ENCODE assay signal across 8 mouse cellular contexts in the genomic region with DNA sequence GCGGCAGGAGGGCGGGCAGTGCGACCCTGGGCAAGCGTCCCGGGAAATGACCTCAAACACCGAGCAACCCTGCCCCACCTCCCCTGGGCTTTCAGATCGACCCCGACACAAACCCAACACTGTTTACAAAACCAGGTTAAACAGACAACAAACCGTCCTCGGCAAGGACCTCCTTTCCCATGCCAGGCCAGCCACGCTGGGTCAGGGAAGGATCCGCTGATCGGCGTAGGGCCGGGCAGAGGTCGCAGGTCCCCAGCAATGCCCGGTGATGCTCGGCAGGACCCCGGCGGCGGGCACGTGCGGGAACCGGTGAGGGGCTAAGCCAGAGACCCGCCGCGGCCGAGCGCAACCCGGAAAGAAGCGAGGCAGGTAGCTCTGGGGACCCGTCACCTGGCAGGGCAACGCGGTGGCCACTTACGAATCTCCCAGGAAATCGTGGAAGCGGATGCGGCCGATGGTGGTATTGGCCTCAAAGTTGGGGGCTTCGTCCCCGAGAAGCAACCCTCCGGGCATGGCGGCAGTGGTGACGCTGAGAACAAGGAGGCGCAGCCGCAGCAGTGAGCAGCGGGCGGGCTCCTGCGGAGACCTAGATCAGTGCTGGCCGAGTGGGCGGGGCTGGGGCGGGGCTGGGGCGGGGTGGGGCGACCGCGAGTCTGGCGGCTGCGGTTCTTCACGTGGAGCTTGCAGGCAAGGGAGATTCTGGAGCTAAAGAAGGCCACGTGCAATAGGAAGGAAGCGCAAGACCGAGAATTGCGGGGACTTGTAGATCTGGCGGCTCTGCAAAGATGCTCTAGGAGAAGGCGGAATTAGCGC. TPM values are rescaled to one million over a fixed set of nuclear protein-coding genes. Genes with fewer than 3 reads are reported as not detected.
A peak's percentile ranks its signal among the peaks of the same experiment; 100 is the strongest.
DNase-seq lines count a peak whose midpoint lies in the region; ATAC-seq and TF ChIP-seq lines count a peak whose summit lies in the region.

A gene (minus strand): TSS at position 616 of the 813 bp plus-strand sequence.

- H3K27me3 ChIP-seq in ES-Bruce4 (ENCODE audit: control insufficient read depth, insufficient read depth, low read length, poor library complexity, severe bottlenecking) = no peaks in the 10 kb centered on the region
- H3K27me3 ChIP-seq in forebrain, embryonic 13.5 days = peaks cover 14% of the 10 kb centered on the region; the same call in 1 of the 2 replicates
- H3K27me3 ChIP-seq in heart, postnatal 0 days (ENCODE audit: control insufficient read depth, insufficient read depth, low read length) = no peaks in the 10 kb centered on the region
- H3K27me3 ChIP-seq in liver, postnatal 0 days (ENCODE audit: insufficient read depth, low read length) = no peaks in the 10 kb centered on the region
- peaks cover 4% of the 10 kb centered on the region; the same call in 1 of the 2 replicates for H3K27me3 ChIP-seq in neural tube, embryonic 13.5 days

- peaks cover 27% of the 10 kb centered on the region for H3K36me3 ChIP-seq in ES-Bruce4 (ENCODE audit: control insufficient read depth, insufficient read depth, low read length, poor library complexity, severe bottlenecking)
- peaks cover 8% of the 10 kb centered on the region for H3K36me3 ChIP-seq in forebrain, embryonic 13.5 days (ENCODE audit: poor library complexity, severe bottlenecking)
- H3K36me3 ChIP-seq in heart, postnatal 0 days (replicated peaks; ENCODE audit: control insufficient read depth, insufficient read depth, low read length) = peaks cover 11% of the 10 kb centered on the region
- peaks cover 6% of the 10 kb centered on the region for H3K36me3 ChIP-seq in liver, postnatal 0 days (replicated peaks; ENCODE audit: insufficient read depth, low read length)
- peaks cover 11% of the 10 kb centered on the region; the same call in 1 of the 2 replicates for H3K36me3 ChIP-seq in neural tube, embryonic 13.5 days

- TF ChIP-seq EP300 in ES-Bruce4 (IDR thresholded peaks at IDR 0.05; ENCODE audit: insufficient read depth, low read depth, low read length) = no peak
- TF ChIP-seq EP300 in heart, postnatal 0 days (IDR thresholded peaks at IDR 0.05; ENCODE audit: low read depth) = no peak
- no peak for TF ChIP-seq EP300 in liver, postnatal 0 days (IDR thresholded peaks at IDR 0.05; ENCODE audit: low read depth)

- H3K9me3 ChIP-seq in ES-Bruce4 (replicated peaks; ENCODE audit: control insufficient read depth, insufficient read depth, low read length, poor library complexity, severe bottlenecking) = no peaks in the 10 kb centered on the region
- no peaks in the 10 kb centered on the region for H3K9me3 ChIP-seq in forebrain, embryonic 13.5 days (replicated peaks)
- H3K9me3 ChIP-seq in heart, postnatal 0 days (replicated peaks; ENCODE audit: control insufficient read depth, low read length) = no peaks in the 10 kb centered on the region
- H3K9me3 ChIP-seq in liver, postnatal 0 days (ENCODE audit: low read length) = no peaks in the 10 kb centered on the region
- no peaks in the 10 kb centered on the region for H3K9me3 ChIP-seq in neural tube, embryonic 13.5 days

- peak within 1 kb of the TSS; percentile 92 for H3K4me3 ChIP-seq in ES-Bruce4 (ENCODE audit: low read depth, low read length)
- H3K4me3 ChIP-seq in forebrain, embryonic 13.5 days = peak within 1 kb of the TSS; percentile 65
- H3K4me3 ChIP-seq in heart, postnatal 0 days (ENCODE audit: low read depth, low read length) = peak within 1 kb of the TSS; percentile 94
- H3K4me3 ChIP-seq in liver, postnatal 0 days (ENCODE audit: low read depth, low read length) = peak within 1 kb of the TSS; percentile 80
- peak within 1 kb of the TSS; percentile 92 for H3K4me3 ChIP-seq in neural tube, embryonic 13.5 days

- H3K27ac ChIP-seq in ES-Bruce4 (ENCODE audit: insufficient read depth, low read length) = peak within 1 kb of the TSS; percentile 36; the same call in 1 of the 2 replicates
- H3K27ac ChIP-seq in forebrain, embryonic 13.5 days = peak within 1 kb of the TSS; percentile 20; the same call in 1 of the 2 replicates
- peak within 1 kb of the TSS; percentile 93 for H3K27ac ChIP-seq in heart, postnatal 0 days (ENCODE audit: low read depth)
- peak within 1 kb of the TSS; percentile 96 for H3K27ac ChIP-seq in liver, postnatal 0 days (ENCODE audit: low read depth)
- H3K27ac ChIP-seq in neural tube, embryonic 13.5 days (replicated peaks) = peak within 1 kb of the TSS; percentile 67

- H3K4me2 ChIP-seq in forebrain, embryonic 13.5 days = peak within 1 kb of the TSS; percentile 93
- H3K4me2 ChIP-seq in heart, postnatal 0 days (ENCODE audit: low read depth, low read length) = peak within 1 kb of the TSS; percentile 98
- H3K4me2 ChIP-seq in liver, postnatal 0 days (ENCODE audit: low read depth, low read length) = peak within 1 kb of the TSS; percentile 78
- peak within 1 kb of the TSS; percentile 93 for H3K4me2 ChIP-seq in neural tube, embryonic 13.5 days

- peak; percentile 85 for DNase-seq in heart, postnatal 0 days (ENCODE audit: low spot score)
- peak; percentile 87 to 92 for DNase-seq in kidney, postnatal 4 days
- peak; percentile 94 for DNase-seq in liver, postnatal 0 days
- DNase-seq in telencephalon, adult 2 months (ENCODE audit: low read depth, low spot score) = peak; percentile 80

- H3K9ac ChIP-seq in ES-Bruce4 (ENCODE audit: low read depth, poor library complexity, severe bottlenecking) = peak within 1 kb of the TSS; percentile 96
- peak within 1 kb of the TSS; percentile 84 for H3K9ac ChIP-seq in forebrain, embryonic 13.5 days
- H3K9ac ChIP-seq in heart, postnatal 0 days (replicated peaks; ENCODE audit: low read depth, low read length) = peak within 1 kb of the TSS; percentile 95
- H3K9ac ChIP-seq in liver, postnatal 0 days (replicated peaks) = peak within 1 kb of the TSS; percentile 89
- peak within 1 kb of the TSS; percentile 91 for H3K9ac ChIP-seq in neural tube, embryonic 13.5 days

- peak; percentile 79 for ATAC-seq in cerebellum, adult (ENCODE audit: insufficient number of reproducible peaks, low FRiP score, low TSS enrichment)
- peak; percentile 97 for ATAC-seq in forebrain, embryonic 13.5 days
- peak; percentile 93 for ATAC-seq in heart, postnatal 0 days (ENCODE audit: insufficient read depth, low read depth)
- ATAC-seq in liver, postnatal 0 days = peak; percentile 89
- ATAC-seq in neural tube, embryonic 13.5 days (ENCODE audit: low read depth) = peak; percentile 97

- peak; percentile 77 for TF ChIP-seq POLR2A in ES-Bruce4 (IDR thresholded peaks at IDR 0.05; ENCODE audit: insufficient read depth, low read length)

- TF ChIP-seq CTCF in ES-Bruce4 (IDR thresholded peaks at IDR 0.05; ENCODE audit: low read depth, low read length) = no peak
- TF ChIP-seq CTCF in heart, postnatal 0 days (IDR thresholded peaks at IDR 0.05; ENCODE audit: low read depth) = no peak
- TF ChIP-seq CTCF in liver, postnatal 0 days (IDR thresholded peaks at IDR 0.05; ENCODE audit: low read depth) = peak; percentile 37

- under 1% methylated on average over 61 of the region's 66 CpGs for WGBS in forebrain, embryonic 13.5 days
- under 1% methylated on average over 66 of the region's 66 CpGs for WGBS in heart, postnatal 0 days
- under 1% methylated on average over 64 of the region's 66 CpGs for WGBS in liver, postnatal 0 days (ENCODE audit: insufficient replicate concordance)
- WGBS in neural tube, embryonic 13.5 days = under 1% methylated on average over 66 of the region's 66 CpGs

- peaks cover 2% of the 10 kb centered on the region for H3K4me1 ChIP-seq in ES-Bruce4 (ENCODE audit: control insufficient read depth, insufficient read depth, low read length)
- H3K4me1 ChIP-seq in forebrain, embryonic 13.5 days = peaks cover 32% of the 10 kb centered on the region
- H3K4me1 ChIP-seq in heart, postnatal 0 days (ENCODE audit: control insufficient read depth, insufficient read depth) = peaks cover 35% of the 10 kb centered on the region
- H3K4me1 ChIP-seq in liver, postnatal 0 days (ENCODE audit: insufficient read depth) = peaks cover 67% of the 10 kb centered on the region
- peaks cover 40% of the 10 kb centered on the region for H3K4me1 ChIP-seq in neural tube, embryonic 13.5 days (replicated peaks)

RNA-seq across cellular contexts. Expression of the gene that starts here (rescaled TPM):
- polyA plus RNA-seq in ES-Bruce4 (2011; ENCODE audit: insufficient read depth, insufficient read length, low read depth, missing spikeins) = 326 and 342 TPM in 2 replicates
- polyA plus RNA-seq in forebrain, embryonic 13.5 days (2015; fragmentation: Nextera tagmentation; extraction: Ambion mirVana) = 345 and 360 TPM in 2 replicates
- 195 and 219 TPM in 2 replicates for total RNA-seq in heart, postnatal 0 days (2014; rRNA removed; ENCODE audit: low replicate concordance)
- polyA plus RNA-seq in heart, postnatal 0 days (2015; fragmentation: Nextera tagmentation; extraction: Ambion mirVana) = 311 and 322 TPM in 2 replicates
- polyA plus RNA-seq in liver, postnatal 0 days (2015; fragmentation: Nextera tagmentation; extraction: Ambion mirVana) = 516 and 560 TPM in 2 replicates
- 220 and 230 TPM in 2 replicates for polyA plus RNA-seq in neural tube, embryonic 13.5 days (2015; fragmentation: Nextera tagmentation; extraction: Ambion mirVana)

Comparison
In these comparisons a context has a peak if more than half of its experiments do, and no peak if none do; other contexts are left out.
1. Peak in every context shown above with its lines: DNase-seq, ATAC-seq, H3K4me3 ChIP-seq and H3K27ac ChIP-seq.
2. H3K27ac ChIP-seq: peak in every context shown above with its lines; median percentile 96 in liver, postnatal 0 days; 93 in heart, postnatal 0 days; 67 in neural tube, embryonic 13.5 days; 36 in ES-Bruce4; 20 in forebrain, embryonic 13.5 days.